Mouse (Mus musculus) brain, embryonic 14.5 days (tissue): ENCODE measurements around the gene Krtap1-3.

Source experiments
- CTCF ChIP-seq: fragments of 200-500 bp; IDR thresholded peaks from 2 replicates; pipeline ENCODE4 v1.5.1; 2012; ENCODE audit warnings: inconsistent platforms, mild to moderate bottlenecking, moderate library complexity, borderline replicate concordance; ENCODE audit not compliant: insufficient read depth, insufficient read length; ENCODE audit errors: extremely low read depth
- POLR2A ChIP-seq: fragments of 200-500 bp; IDR thresholded peaks from 2 replicates; pipeline ENCODE4 v1.6.1; 2012; ENCODE audit warnings: mild to moderate bottlenecking, inconsistent platforms, borderline replicate concordance; ENCODE audit not compliant: poor library complexity, insufficient read depth, insufficient read length, severe bottlenecking; ENCODE audit errors: extremely low read depth

GRCm38 (mm10) chr11:99609126-99609525, 18.0 kb upstream of the Krtap1-3 start:
- TF ChIP-seq CTCF = no peak
- TF ChIP-seq POLR2A = no peak
